Mouse (Mus musculus) lung, postnatal 0 days (tissue): Measurements from ENCODE around the gene Smc5.

ENCODE experiments used
- CTCF ChIP-seq: IDR thresholded peaks from 2 replicates; pipeline ENCODE4 v1.5.1; 2016; ENCODE audit warnings: antibody characterized with exemption, mild to moderate bottlenecking
- EP300 ChIP-seq: IDR thresholded peaks from 2 replicates; pipeline ENCODE4 v1.6.1; 2016; ENCODE audit warnings: antibody characterized with exemption, mild to moderate bottlenecking, control low read depth

DNA sequence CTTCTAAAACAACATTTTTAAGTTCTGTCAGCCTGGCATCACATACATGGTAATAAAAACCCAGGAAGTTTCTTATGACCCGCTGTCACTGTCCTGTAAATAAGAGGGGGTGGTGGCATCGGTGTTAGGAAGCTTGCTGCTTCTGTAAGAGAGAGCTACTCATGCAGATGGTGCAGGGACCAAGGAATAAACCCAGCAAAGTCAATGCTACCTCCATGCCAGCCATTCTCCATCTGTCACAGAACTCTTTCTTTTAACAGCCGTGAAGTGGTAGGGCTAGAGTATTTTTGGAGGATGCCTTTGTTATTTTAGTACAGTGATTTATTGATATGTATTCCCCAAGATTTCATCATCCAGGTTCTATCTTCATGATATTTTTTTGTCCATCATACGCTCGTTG is 43.2 kb upstream of the Smc5 start:
- TF ChIP-seq CTCF = no peak
- TF ChIP-seq EP300 = no peak
